Mouse (Mus musculus) ES-E14 (cell line): ENCODE measurements around the gene Ltbp2. TPM values are rescaled to one million over a fixed set of nuclear protein-coding genes. Genes with fewer than 3 reads are reported as not detected.
A peak's percentile ranks its signal among the peaks of the same experiment; 100 is the strongest.

Experiments
- DNase-seq: peaks from one replicate; pipeline ENCODE4 v3.0.0-alpha.2; 2013; ENCODE audit warnings: low read depth, low spot score
- H3K27ac ChIP-seq: 2 replicates; pipeline ENCODE4 v1.5.1; 2012; ENCODE audit warnings: low read depth, mild to moderate bottlenecking, low read length, moderate library complexity, mixed read lengths; ENCODE audit not compliant: poor library complexity, insufficient read depth, severe bottlenecking
- H3K36me3 ChIP-seq: 2 replicates; pipeline ENCODE4 v1.6.1; 2012; ENCODE audit warnings: mild to moderate bottlenecking, low read length, moderate library complexity, mixed read lengths; ENCODE audit not compliant: control insufficient read depth, poor library complexity, insufficient read depth, severe bottlenecking
- H3K4me1 ChIP-seq, 2 experiments: fragments of 150-350 bp in 1 of 2; sonication (generic) in 1 of 2; 2 replicates each; pipeline ENCODE4 v1.6.1; 2012; ENCODE audit warnings: low read length in 2 of 2, mild to moderate bottlenecking in 1 of 2, mixed read lengths in 1 of 2; ENCODE audit not compliant: control insufficient read depth in 2 of 2, insufficient read depth in 2 of 2, poor library complexity in 1 of 2
- H3K4me3 ChIP-seq, 2 experiments: fragments of 150-350 bp in 1 of 2; sonication (generic) in 1 of 2; 2 replicates each; pipeline ENCODE4 v1.5.1; 2012; ENCODE audit warnings: low read length in 2 of 2, low read depth in 1 of 2, mild to moderate bottlenecking in 1 of 2, mixed read lengths in 1 of 2; ENCODE audit not compliant: insufficient read depth in 1 of 2, poor library complexity in 1 of 2, severe bottlenecking in 1 of 2
- H3K9ac ChIP-seq: 2 replicates; pipeline ENCODE4 v1.6.1; 2012; ENCODE audit warnings: low read depth, mild to moderate bottlenecking, low read length, mixed read lengths; ENCODE audit not compliant: poor library complexity, insufficient read depth, severe bottlenecking
- H3K9me3 ChIP-seq: fragments of 150-350 bp; sonication (generic); 2 replicates; pipeline ENCODE4 v1.6.1; 2012; ENCODE audit warnings: low read depth, mild to moderate bottlenecking, low read length; ENCODE audit not compliant: control insufficient read depth, insufficient read depth
- CHD2 ChIP-seq: IDR thresholded peaks from 2 replicates; pipeline ENCODE4 v1.6.1; 2014; ENCODE audit warnings: mild to moderate bottlenecking, low read depth, low read length, inconsistent platforms
- HCFC1 ChIP-seq: IDR thresholded peaks from 2 replicates; pipeline ENCODE4 v1.6.1; 2012; ENCODE audit warnings: low read length, inconsistent platforms, borderline replicate concordance; ENCODE audit not compliant: insufficient read depth
- MAFK ChIP-seq: IDR thresholded peaks from 2 replicates; pipeline ENCODE4 v1.6.1; 2014; ENCODE audit warnings: mild to moderate bottlenecking, low read depth, low read length, inconsistent platforms; ENCODE audit not compliant: insufficient read depth
- ZC3H11A ChIP-seq: IDR thresholded peaks from 2 replicates; pipeline ENCODE4 v1.6.1; 2012; ENCODE audit warnings: low read depth, mild to moderate bottlenecking, inconsistent platforms, low read length, borderline replicate concordance
- ZNF384 ChIP-seq: IDR thresholded peaks from 2 replicates; pipeline ENCODE4 v1.6.1; 2012; ENCODE audit warnings: low read depth, low read length, inconsistent platforms
- in situ Hi-C, 2 experiments: fragments of 600-800 bp; cut with MboI; formaldehyde crosslinking; loops; one replicate each; pipeline ENCODE4 v1.15.1; 2025; ENCODE audit warnings: low sequenced_read_pairs in 2 of 2, inconsistent platforms in 1 of 2; ENCODE audit not compliant: unreplicated experiment in 2 of 2
- total RNA-seq: library from RNA; depleted of rRNA; stranded (reverse); fragments of 300-350 nt; gene quantifications from 2 replicates; pipeline ENCODE4 v1.2.3, GENCODE M21; 2012

Ltbp2 gene
- total RNA-seq, 1 experiment, result 1.8 TPM

DNA sequence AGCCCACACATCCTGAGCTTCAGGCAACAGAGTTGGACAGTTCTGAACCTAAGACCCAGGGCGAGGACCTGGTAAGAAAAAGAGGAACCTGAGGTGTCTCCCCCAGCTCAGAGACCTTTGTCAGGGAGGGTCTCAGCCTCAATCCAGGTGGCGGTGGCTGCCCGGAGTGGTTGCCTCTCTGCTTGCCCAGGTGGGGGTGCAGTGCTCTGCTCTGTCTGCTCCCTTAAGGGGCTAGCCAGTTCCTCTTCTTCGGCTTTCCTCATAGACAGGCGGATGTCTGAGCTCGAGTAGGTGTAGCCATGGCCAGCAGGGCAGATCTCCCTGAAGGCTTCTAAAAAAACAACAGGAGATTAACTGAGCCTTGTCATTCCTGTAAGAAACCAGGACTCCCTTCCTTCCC lies 67.3 kb downstream of the Ltbp2 start:
- H3K4me3 ChIP-seq, result no peak overlapping the region
- TF ChIP-seq ZC3H11A (no peak), HCFC1 (no peak), CHD2 (no peak), ZNF384 (no peak), MAFK (no peak)
- in situ Hi-C loops, result no loop called here
- H3K9me3 ChIP-seq, result no peaks in the 10 kb centered on the region
- H3K27ac ChIP-seq, result no peak overlapping the region
- peaks cover 0 to 9% of the 10 kb centered on the region in 2 experiments; a peak in 2 of 4 replicates for H3K4me1 ChIP-seq
- no peak overlapping the region for H3K9ac ChIP-seq
- DNase-seq, result no peak
- H3K36me3 ChIP-seq, result no peaks in the 10 kb centered on the region

GRCm38 (mm10) chr12:84807351-84807750 lies 69.0 kb downstream of the Ltbp2 start:
- no peak for TF ChIP-seq ZC3H11A
- TF ChIP-seq HCFC1, result no peak
- TF ChIP-seq MAFK, result no peak
- no peak for TF ChIP-seq ZNF384
- no peak for TF ChIP-seq CHD2
- no peak overlapping the region for H3K27ac ChIP-seq
- H3K9ac ChIP-seq, result no peak overlapping the region
- no peak overlapping the region for H3K4me3 ChIP-seq
- no peaks in the 10 kb centered on the region for H3K36me3 ChIP-seq
- H3K9me3 ChIP-seq, result no peaks in the 10 kb centered on the region
- in situ Hi-C loops, result no loop called here
- peaks cover 0 to 9% of the 10 kb centered on the region in 2 experiments; a peak in 2 of 4 replicates for H3K4me1 ChIP-seq
- DNase-seq, result no peak

- Histone ChIP-seq H3K9me3 (no peaks in the 10 kb centered on the region), H3K4me1 (peaks cover 0 to 9% of the 10 kb centered on the region in 2 experiments; a peak in 2 of 4 replicates), H3K4me3 (no peak overlapping the region), H3K9ac (no peak overlapping the region), H3K27ac (no peak overlapping the region), H3K36me3 (no peaks in the 10 kb centered on the region)
- no peak for DNase-seq
- TF ChIP-seq MAFK, result no peak
- TF ChIP-seq ZC3H11A, result no peak
- in situ Hi-C loops, result no loop called here
These were observed 69.6 kb downstream of the Ltbp2 start for GRCm38 (mm10) chr12:84806726-84807125.

GRCm38 (mm10) chr12:84806010-84806409 lies 70.3 kb downstream of the Ltbp2 start:
- H3K4me1 ChIP-seq, result peaks cover 0 to 9% of the 10 kb centered on the region in 2 experiments; a peak in 2 of 4 replicates
- H3K36me3 ChIP-seq, result no peaks in the 10 kb centered on the region
- no peak overlapping the region for H3K4me3 ChIP-seq
- H3K9me3 ChIP-seq, result no peaks in the 10 kb centered on the region
- H3K27ac ChIP-seq, result no peak overlapping the region
- in situ Hi-C loops, result no loop called here
- no peak overlapping the region for H3K9ac ChIP-seq
- TF ChIP-seq ZNF384, result no peak
- TF ChIP-seq ZC3H11A, result no peak
- no peak for TF ChIP-seq CHD2
- TF ChIP-seq HCFC1, result no peak
- TF ChIP-seq MAFK, result no peak
- DNase-seq, result no peak

- DNase-seq, result peak; percentile 8
- no peaks in the 10 kb centered on the region for H3K9me3 ChIP-seq
- H3K9ac ChIP-seq, result no peak overlapping the region
- H3K4me3 ChIP-seq, result no peak overlapping the region
- in situ Hi-C loops, result no loop called here
- no peaks in the 10 kb centered on the region for H3K36me3 ChIP-seq
- H3K4me1 ChIP-seq, result peaks cover 0 to 9% of the 10 kb centered on the region in 2 experiments; a peak in 2 of 4 replicates
- H3K27ac ChIP-seq, result no peak overlapping the region
- no peak for TF ChIP-seq ZNF384
- TF ChIP-seq MAFK, result no peak
- TF ChIP-seq HCFC1, result no peak
- TF ChIP-seq ZC3H11A, result no peak
- TF ChIP-seq CHD2, result no peak
These were observed 71.0 kb downstream of the Ltbp2 start for GRCm38 (mm10) chr12:84805228-84805842.
